27 mouse cellular contexts compared by ENCODE assay signal in the genomic region with DNA sequence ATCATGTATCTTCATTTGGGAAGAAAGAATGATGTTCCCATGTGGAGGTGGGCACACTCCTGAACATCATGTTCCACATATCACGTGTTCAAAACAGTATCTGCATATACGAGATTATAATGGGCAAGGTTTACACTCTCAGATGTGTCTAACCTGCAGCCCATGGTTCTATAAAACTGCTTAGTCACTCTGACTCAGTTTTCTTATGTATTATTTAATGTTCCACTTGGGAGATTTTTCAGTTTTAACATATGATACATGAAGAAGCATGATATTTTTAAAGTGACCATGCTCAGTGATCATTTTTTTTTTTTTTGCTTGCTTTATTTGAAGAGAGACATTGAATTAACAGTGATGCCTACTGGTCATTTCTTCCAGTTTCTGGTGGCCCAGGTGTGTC.
"Had no signal": no experiment of that assay in that cellular context is flagged by ENCODE, and none has a peak within 500 bp of the region (broad histone marks: within the 10 kb centered on the region; RNA-seq: fewer than 3 reads in every experiment).

No protein-coding gene starts in this region.

- H3K27me3 ChIP-seq: heart, embryonic 12.5 days; heart, embryonic 15.5 days; hindbrain, embryonic 12.5 days; intestine, embryonic 15.5 days; kidney, embryonic 15.5 days; limb, embryonic 13.5 days; limb, embryonic 15.5 days; liver, embryonic 12.5 days had no signal

- H3K4me2 ChIP-seq: heart, embryonic 12.5 days; heart, embryonic 15.5 days; hindbrain, embryonic 12.5 days; hindbrain, embryonic 14.5 days; intestine, embryonic 15.5 days; kidney, embryonic 15.5 days; limb, embryonic 13.5 days; limb, embryonic 15.5 days; liver, embryonic 12.5 days had no signal

- H3K9ac ChIP-seq: heart, embryonic 12.5 days; heart, embryonic 15.5 days; hindbrain, embryonic 12.5 days; hindbrain, embryonic 14.5 days; intestine, embryonic 15.5 days; kidney, embryonic 15.5 days; limb, embryonic 13.5 days; limb, embryonic 15.5 days; liver, embryonic 12.5 days; liver, embryonic 14.5 days had no signal

- DNase-seq: gastrocnemius, postnatal 25 days; heart, adult 18-20 months; heart, postnatal 14 days; heart, postnatal 4 days; kidney, adult 11 months; kidney, adult 2 months; kidney, adult 9 months; kidney, postnatal 14 days; kidney, postnatal 36 days; layer of hippocampus, adult 9-11 months; layer of hippocampus, postnatal 36 days; left cerebral cortex, postnatal 4 days had no signal

- H3K4me3 ChIP-seq: heart, embryonic 10.5 days; heart, embryonic 12.5 days; heart, embryonic 15.5 days; hindbrain, embryonic 10.5 days; hindbrain, embryonic 12.5 days; intestine, embryonic 15.5 days; kidney, embryonic 15.5 days; limb, embryonic 13.5 days; limb, embryonic 15.5 days; liver, embryonic 12.5 days had no signal

- ATAC-seq: hindbrain, embryonic 16.5 days; inflammation-experienced regulatory T-cells, adult 6 months; intestine, embryonic 15.5 days; liver, embryonic 12.5 days had no signal

- H3K9me3 ChIP-seq: heart, embryonic 10.5 days; heart, embryonic 12.5 days; heart, embryonic 15.5 days; hindbrain, embryonic 10.5 days; hindbrain, embryonic 12.5 days; intestine, embryonic 15.5 days; kidney, embryonic 15.5 days; limb, embryonic 13.5 days; limb, embryonic 15.5 days; liver, embryonic 12.5 days had no signal

- H3K36me3 ChIP-seq: heart, embryonic 10.5 days; heart, embryonic 12.5 days; heart, embryonic 15.5 days; hindbrain, embryonic 10.5 days; hindbrain, embryonic 12.5 days; intestine, embryonic 15.5 days; kidney, embryonic 15.5 days; limb, embryonic 13.5 days; limb, embryonic 15.5 days; liver, embryonic 12.5 days had no signal

- H3K4me1 ChIP-seq: hindbrain, embryonic 10.5 days; hindbrain, embryonic 12.5 days; kidney, embryonic 15.5 days; liver, embryonic 12.5 days had no signal

- H3K27ac ChIP-seq: hindbrain, embryonic 10.5 days; hindbrain, embryonic 12.5 days; hindbrain, embryonic 14.5 days; intestine, embryonic 15.5 days; kidney, embryonic 15.5 days; kidney, postnatal 0 days; limb, embryonic 13.5 days; limb, embryonic 15.5 days; liver, embryonic 12.5 days; liver, embryonic 14.5 days had no signal
